Mouse (Mus musculus) CH12.LX (cell line): ENCODE measurements around the gene Cib4. TPM values are rescaled to one million over a fixed set of nuclear protein-coding genes. Genes with fewer than 3 reads are reported as not detected.

Experiments used
- DNase-seq: peaks from one replicate; pipeline ENCODE4 v3.0.0-alpha.2; 2013; ENCODE audit errors: extremely low read depth
- H3K27ac ChIP-seq: 2 replicates; pipeline ENCODE4 v1.5.1; 2012; ENCODE audit warnings: low read depth, mild to moderate bottlenecking, control low read depth, moderate library complexity; ENCODE audit not compliant: insufficient read depth
- H3K27me3 ChIP-seq: replicated peaks from 2 replicates; pipeline ENCODE3; 2012; ENCODE audit warnings: inconsistent platforms
- H3K36me3 ChIP-seq, 2 experiments: replicated peaks in 1 of 2; 2 replicates each; pipeline versions ENCODE3 to v1.6.1; 2012; ENCODE audit warnings: inconsistent platforms in 1 of 2, low read length in 1 of 2, mild to moderate bottlenecking in 1 of 2, mixed read lengths in 1 of 2, moderate library complexity in 1 of 2; ENCODE audit not compliant: control insufficient read depth in 1 of 2, insufficient read depth in 1 of 2
- H3K4me1 ChIP-seq, 2 experiments: 2 replicates each; pipeline ENCODE4 v1.6.1; 2012; ENCODE audit warnings: inconsistent platforms in 1 of 2, moderate library complexity in 1 of 2; ENCODE audit not compliant: insufficient read depth in 2 of 2, control insufficient read depth in 1 of 2
- H3K4me2 ChIP-seq: 2 replicates; pipeline ENCODE4 v1.6.1; 2012; ENCODE audit warnings: low read depth, mild to moderate bottlenecking, control low read depth; ENCODE audit not compliant: poor library complexity, insufficient read depth, severe bottlenecking
- H3K4me3 ChIP-seq, 3 experiments: fragments of 150-350 bp in 1 of 3; sonication (generic) in 1 of 3; replicated peaks in 1 of 3; 2 replicates each; pipeline versions ENCODE3 to v1.5.1; 2011 to 2012; ENCODE audit warnings: low read depth in 2 of 3, low read length in 2 of 3, mild to moderate bottlenecking in 2 of 3, moderate library complexity in 2 of 3, control low read depth in 1 of 3, improper control_type of control experiment in 1 of 3, inconsistent platforms in 1 of 3, mixed read lengths in 1 of 3; ENCODE audit not compliant: poor library complexity in 1 of 3
- H3K79me2 ChIP-seq: replicated peaks from 2 replicates; pipeline ENCODE4 v1.6.1; 2012; ENCODE audit warnings: mild to moderate bottlenecking, moderate library complexity; ENCODE audit not compliant: control insufficient read depth, poor library complexity, insufficient read depth, severe bottlenecking; ENCODE audit errors: extremely low read depth
- H3K9ac ChIP-seq: 2 replicates; pipeline ENCODE4 v1.6.1; 2012; ENCODE audit warnings: low read depth, mild to moderate bottlenecking, control low read depth, moderate library complexity; ENCODE audit not compliant: insufficient read depth
- H3K9me3 ChIP-seq: replicated peaks from 2 replicates; pipeline ENCODE3; 2012; ENCODE audit warnings: low read length, inconsistent platforms, mixed read lengths
- BHLHE40 ChIP-seq: IDR thresholded peaks from 2 replicates; pipeline ENCODE4 v1.6.1; 2011; ENCODE audit warnings: mild to moderate bottlenecking, low read depth, low read length, improper control_type of control experiment
- CHD2 ChIP-seq: IDR thresholded peaks from 2 replicates; pipeline ENCODE4 v1.6.1; 2011; ENCODE audit warnings: low read length, improper control_type of control experiment
- CTCF ChIP-seq, 2 experiments: IDR thresholded peaks in 1 of 2; conservative IDR thresholded peaks in 1 of 2; 2 replicates each; pipeline ENCODE4 v1.5.1; 2011 to 2012; ENCODE audit warnings: low read depth in 2 of 2, low read length in 2 of 2, improper control_type of control experiment in 1 of 2, inconsistent platforms in 1 of 2, mild to moderate bottlenecking in 1 of 2, moderate library complexity in 1 of 2
- E2F4 ChIP-seq: IDR thresholded peaks from 2 replicates; pipeline ENCODE4 v1.6.1; 2011; ENCODE audit warnings: low read depth, low read length, improper control_type of control experiment; ENCODE audit not compliant: insufficient replicate concordance
- ELF1 ChIP-seq: IDR thresholded peaks from 2 replicates; pipeline ENCODE4 v1.6.1; 2014; ENCODE audit warnings: low read depth, mild to moderate bottlenecking, inconsistent platforms, low read length, improper control_type of control experiment
- EP300 ChIP-seq: IDR thresholded peaks from 2 replicates; pipeline ENCODE4 v1.6.1; 2011; ENCODE audit warnings: low read length, improper control_type of control experiment
- ETS1 ChIP-seq: conservative IDR thresholded peaks from 2 replicates; pipeline ENCODE4 v1.6.1; 2012; ENCODE audit warnings: low read depth, mild to moderate bottlenecking, inconsistent platforms, low read length, improper control_type of control experiment, moderate library complexity
- HCFC1 ChIP-seq: IDR thresholded peaks from 2 replicates; pipeline ENCODE4 v1.6.1; 2012; ENCODE audit warnings: low read depth, mild to moderate bottlenecking, inconsistent platforms, low read length, improper control_type of control experiment
- IRF4 ChIP-seq: IDR thresholded peaks from 2 replicates; pipeline ENCODE4 v1.6.1; 2014; ENCODE audit warnings: low read depth, mild to moderate bottlenecking, inconsistent platforms, low read length, improper control_type of control experiment
- JUN ChIP-seq: IDR thresholded peaks from 2 replicates; pipeline ENCODE4 v1.6.1; 2011; ENCODE audit warnings: low read depth, mild to moderate bottlenecking, low read length, improper control_type of control experiment, moderate library complexity; ENCODE audit not compliant: insufficient read depth
- JUND ChIP-seq: conservative IDR thresholded peaks from 2 replicates; pipeline ENCODE4 v1.6.1; 2011; ENCODE audit warnings: low read depth, low read length, improper control_type of control experiment
- KAT2A ChIP-seq: IDR thresholded peaks from 2 replicates; pipeline ENCODE4 v1.6.1; 2012; ENCODE audit warnings: low read length, improper control_type of control experiment, inconsistent platforms; ENCODE audit not compliant: insufficient replicate concordance
- MAX ChIP-seq: IDR thresholded peaks from 2 replicates; pipeline ENCODE4 v1.6.1; 2011; ENCODE audit warnings: low read length, improper control_type of control experiment
- MXI1 ChIP-seq: IDR thresholded peaks from 2 replicates; pipeline ENCODE4 v1.6.1; 2011; ENCODE audit warnings: mild to moderate bottlenecking, low read depth, low read length, improper control_type of control experiment
- NRF1 ChIP-seq: IDR thresholded peaks from 2 replicates; pipeline ENCODE4 v1.6.1; 2014; ENCODE audit warnings: low read depth, mild to moderate bottlenecking, inconsistent platforms, low read length, improper control_type of control experiment, moderate library complexity
- PAX5 ChIP-seq: IDR thresholded peaks from 2 replicates; pipeline ENCODE4 v1.6.1; 2012; ENCODE audit warnings: low read length, inconsistent platforms, mixed read lengths
- POLR2A ChIP-seq: IDR thresholded peaks from 2 replicates; pipeline ENCODE4 v1.6.1; 2011; ENCODE audit warnings: low read depth, mild to moderate bottlenecking, improper control_type of control experiment, low read length
- POLR2AphosphoS2 ChIP-seq: IDR thresholded peaks from 2 replicates; pipeline ENCODE4 v1.6.1; 2011; ENCODE audit warnings: low read depth, low read length, improper control_type of control experiment
- RCOR1 ChIP-seq: conservative IDR thresholded peaks from 2 replicates; pipeline ENCODE4 v1.6.1; 2012; ENCODE audit warnings: low read depth, mild to moderate bottlenecking, inconsistent platforms, low read length, improper control_type of control experiment
- SIN3A ChIP-seq: IDR thresholded peaks from 2 replicates; pipeline ENCODE4 v1.6.1; 2012; ENCODE audit warnings: low read length, improper control_type of control experiment, inconsistent platforms
- SMC3 ChIP-seq: IDR thresholded peaks from 2 replicates; pipeline ENCODE4 v1.6.1; 2011; ENCODE audit warnings: low read depth, low read length, improper control_type of control experiment
- TCF12 ChIP-seq: IDR thresholded peaks from 2 replicates; pipeline ENCODE4 v1.6.1; 2014; ENCODE audit warnings: low read depth, mild to moderate bottlenecking, inconsistent platforms, low read length, improper control_type of control experiment
- ZC3H11A ChIP-seq: IDR thresholded peaks from 2 replicates; pipeline ENCODE4 v1.6.1; 2012; ENCODE audit warnings: low read depth, mild to moderate bottlenecking, inconsistent platforms, low read length, improper control_type of control experiment
- ZKSCAN1 ChIP-seq: IDR thresholded peaks from 2 replicates; pipeline ENCODE4 v1.6.1; 2012; ENCODE audit warnings: low read depth, inconsistent platforms, low read length, improper control_type of control experiment, borderline replicate concordance
- ZMIZ1 ChIP-seq: IDR thresholded peaks from 2 replicates; pipeline ENCODE4 v1.6.1; 2012; ENCODE audit warnings: low read depth, mild to moderate bottlenecking, inconsistent platforms, low read length, improper control_type of control experiment
- ZNF384 ChIP-seq: IDR thresholded peaks from 2 replicates; pipeline ENCODE4 v1.6.1; 2012; ENCODE audit warnings: low read depth, low read length, improper control_type of control experiment, inconsistent platforms
- dilution Hi-C: fragments of 300-500 bp; cut with MboI; formaldehyde crosslinking; loops from 2 replicates; pipeline ENCODE4 v1.14.3; 2020; ENCODE audit warnings: low sequenced_read_pairs; ENCODE audit not compliant: extremely low pct_unique_long_range_greater_than_20kb, extremely low pct_ligation_motif_present
- in situ Hi-C: fragments of 300-500 bp; cut with MboI; formaldehyde crosslinking; loops from 3 replicates; pipeline ENCODE4 v1.14.3; 2019; ENCODE audit warnings: low sequenced_read_pairs, low pct_ligation_motif_present, low pct_unique_long_range_greater_than_20kb, mixed read lengths
- polyA plus RNA-seq: library from polyadenylated mRNA; unstranded; fragments of >175 nt; gene quantifications from 2 replicates; pipeline ENCODE4 v1.2.1, GENCODE M21; 2012; ENCODE audit warnings: low read depth; ENCODE audit not compliant: insufficient read length
- total RNA-seq, 2 experiments: library from RNA; depleted of rRNA; stranded (reverse); fragments of 300-350 nt in 1 of 2; fragments of >200 nt in 1 of 2; gene quantifications; 2 replicates each; pipeline ENCODE4 v1.2.3; 2012 to 2014

The Cib4 gene
- total and polyA plus RNA-seq, 3 experiments: not detected

DNA sequence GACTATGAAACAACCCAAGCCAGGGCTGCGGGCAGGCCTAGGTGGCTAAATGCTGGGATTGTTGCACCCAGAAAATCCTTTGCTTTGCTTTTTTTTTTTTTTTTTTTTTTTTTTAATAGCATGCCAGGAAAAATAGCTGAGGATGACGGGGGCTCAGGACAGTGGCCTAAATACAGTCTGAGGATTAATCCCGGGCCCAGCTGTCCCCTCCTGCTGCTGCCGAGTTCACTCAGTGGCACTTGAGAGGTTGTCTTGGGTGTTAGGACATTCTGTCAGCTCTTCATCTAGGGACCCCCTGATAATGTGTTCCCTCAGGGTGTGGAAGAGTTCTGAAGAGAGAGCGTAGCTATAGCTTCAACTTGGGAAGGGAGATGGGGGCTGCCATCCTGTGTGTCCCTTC, 18.5 kb downstream of the Cib4 start:
- Histone ChIP-seq H3K27ac (no peak overlapping the region), H3K79me2 (no peaks in the 10 kb centered on the region), H3K4me2 (no peak overlapping the region), H3K4me1 (peaks cover 0 to 17% of the 10 kb centered on the region in 2 experiments; a peak in 2 of 4 replicates), H3K9ac (no peak overlapping the region), H3K4me3 (no peak overlapping the region), H3K27me3 (peaks cover 27% of the 10 kb centered on the region)
- DNase-seq: no peak
- in situ Hi-C loops: no loop called here
- TF ChIP-seq IRF4 (no peak), ZKSCAN1 (no peak), KAT2A (no peak), EP300 (no peak), MAX (no peak), HCFC1 (no peak), MXI1 (no peak), PAX5 (no peak), ZC3H11A (no peak), ZNF384 (no peak), RCOR1 (no peak), ZMIZ1 (no peak), BHLHE40 (no peak), SIN3A (no peak)
- TF ChIP-seq, all 38 proteins: peak for 0
- dilution Hi-C loops: loop anchor here (25.0 kb wide), 1 partner anchor 110 kb away; the partner anchor contains the start of gene Slc35f6
- Histone ChIP-seq H3K9me3 (no peaks in the 10 kb centered on the region), H3K36me3 (no peaks in the 10 kb centered on the region)

- TF ChIP-seq BHLHE40 (no peak), CTCF (conservative IDR thresholded peaks at IDR 0.05 in 1 of 2, IDR thresholded peaks at IDR 0.05 in 1 of 2; ENCODE audit: low read depth in 2 of 2, low read length in 2 of 2) (no peak), TCF12 (no peak), JUN (no peak), NRF1 (no peak), ZKSCAN1 (no peak), ETS1 (no peak), SMC3 (no peak), POLR2AphosphoS2 (no peak), POLR2A (no peak), ZC3H11A (no peak), MXI1 (no peak), SIN3A (no peak), CHD2 (no peak), JUND (no peak), HCFC1 (no peak), E2F4 (no peak), RCOR1 (no peak), ELF1 (no peak), ZMIZ1 (no peak)
- Histone ChIP-seq H3K27me3 (peaks cover 28% of the 10 kb centered on the region), H3K9me3 (no peaks in the 10 kb centered on the region), H3K4me2 (no peak overlapping the region), H3K27ac (no peak overlapping the region), H3K36me3 (no peaks in the 10 kb centered on the region), H3K4me1 (peaks cover 0 to 17% of the 10 kb centered on the region in 2 experiments; a peak in 2 of 4 replicates), H3K79me2 (no peaks in the 10 kb centered on the region), H3K4me3 (no peak overlapping the region), H3K9ac (no peak overlapping the region)
- in situ Hi-C loops (no loop called here), dilution Hi-C loops (loop anchor here (25.0 kb wide), 1 partner anchor 111 kb away; the partner anchor contains the start of gene Slc35f6)
- no peak for DNase-seq
Observed at GRCm38 (mm10) chr5:30525920-30526836, 19.5 kb downstream of the Cib4 start.
